Mouse (Mus musculus): ENCODE data around the gene Tgfbr3. TPM values are rescaled to one million over a fixed set of nuclear protein-coding genes. Genes with fewer than 3 reads are reported as not detected.

Gene Tgfbr3
- polyA plus RNA-seq, 1 experiment from 2014 or later, result 7.1 TPM

- WGBS (ENCODE audit: insufficient replicate concordance), result 85% methylated on average over 7 of the region's 7 CpGs
- Histone ChIP-seq H3K27me3 (no peaks in the 10 kb centered on the region), H3K4me1 (replicated peaks) (peaks cover 44% of the 10 kb centered on the region), H3K4me3 (replicated peaks) (no peak overlapping the region), H3K4me2 (no peak overlapping the region), H3K27ac (no peak overlapping the region), H3K9me3 (replicated peaks) (no peaks in the 10 kb centered on the region), H3K36me3 (no peaks in the 10 kb centered on the region), H3K9ac (no peak overlapping the region)
- no peak for DNase-seq
- no peak for ATAC-seq (ENCODE audit: low read depth)
Measured at GRCm38 (mm10) chr5:107182721-107183120, 106.7 kb downstream of the Tgfbr3 start.

GRCm38 (mm10) chr5:107181820-107182219, 107.6 kb downstream of the Tgfbr3 start:
- Histone ChIP-seq H3K4me3 (replicated peaks) (no peak overlapping the region), H3K4me1 (replicated peaks) (peaks cover 50% of the 10 kb centered on the region), H3K9ac (no peak overlapping the region), H3K9me3 (replicated peaks) (no peaks in the 10 kb centered on the region), H3K27ac (no peak overlapping the region), H3K36me3 (no peaks in the 10 kb centered on the region), H3K4me2 (no peak overlapping the region), H3K27me3 (no peaks in the 10 kb centered on the region)
- ATAC-seq (ENCODE audit: low read depth) (peak; percentile 74), DNase-seq (peak; percentile 9)
- 37% methylated on average over 4 of the region's 4 CpGs for WGBS (ENCODE audit: insufficient replicate concordance)

- 69% methylated on average over 5 of the region's 5 CpGs for WGBS (ENCODE audit: insufficient replicate concordance)
- no peak for DNase-seq
Measured at GRCm38 (mm10) chr5:107179194-107179593, 110.2 kb downstream of the Tgfbr3 start.

GRCm38 (mm10) chr5:107177791-107178190, 111.6 kb downstream of the Tgfbr3 start:
- Histone ChIP-seq H3K4me2 (no peak overlapping the region), H3K4me3 (replicated peaks) (no peak overlapping the region), H3K4me1 (replicated peaks) (peaks cover 46% of the 10 kb centered on the region), H3K27me3 (no peaks in the 10 kb centered on the region), H3K36me3 (no peaks in the 10 kb centered on the region), H3K9me3 (replicated peaks) (no peaks in the 10 kb centered on the region), H3K9ac (no peak overlapping the region), H3K27ac (no peak overlapping the region)
- DNase-seq (peak; percentile 15), ATAC-seq (ENCODE audit: low read depth) (peak; percentile 43; the same call in 1 of the 2 replicates)
- 15% methylated on average over 6 of the region's 6 CpGs for WGBS (ENCODE audit: insufficient replicate concordance)

More at GRCm38 (mm10) chr5:107179194-107179593, 110.2 kb downstream of the Tgfbr3 start:
- no peaks in the 10 kb centered on the region for H3K27me3 ChIP-seq
- no peaks in the 10 kb centered on the region for H3K9me3 ChIP-seq (replicated peaks)
- H3K4me2 ChIP-seq, result no peak overlapping the region
- H3K4me1 ChIP-seq (replicated peaks), result peaks cover 44% of the 10 kb centered on the region
- ATAC-seq (ENCODE audit: low read depth), result no peak
- no peak overlapping the region for H3K4me3 ChIP-seq (replicated peaks)
- no peak overlapping the region for H3K9ac ChIP-seq
- no peaks in the 10 kb centered on the region for H3K36me3 ChIP-seq
- no peak overlapping the region for H3K27ac ChIP-seq

- Histone ChIP-seq H3K36me3 (no peaks in the 10 kb centered on the region), H3K9me3 (replicated peaks) (no peaks in the 10 kb centered on the region), H3K4me2 (no peak overlapping the region), H3K4me3 (replicated peaks) (no peak overlapping the region), H3K27me3 (no peaks in the 10 kb centered on the region), H3K4me1 (replicated peaks) (peaks cover 45% of the 10 kb centered on the region), H3K27ac (no peak overlapping the region), H3K9ac (no peak overlapping the region)
- no peak for ATAC-seq (ENCODE audit: low read depth)
- WGBS (ENCODE audit: insufficient replicate concordance), result 70% methylated on average over 2 of the region's 2 CpGs
- no peak for DNase-seq
Measured at GRCm38 (mm10) chr5:107177248-107177647, 112.2 kb downstream of the Tgfbr3 start.

- ATAC-seq (ENCODE audit: low read depth) (no peak), DNase-seq (no peak)
- H3K4me1 ChIP-seq (replicated peaks), result peaks cover 40% of the 10 kb centered on the region
- no peak overlapping the region for H3K9ac ChIP-seq
- 76% methylated on average over 4 of the region's 4 CpGs for whole genome bisulfite sequencing (ENCODE audit: insufficient replicate concordance)
- no peaks in the 10 kb centered on the region for H3K36me3 ChIP-seq
- no peaks in the 10 kb centered on the region for H3K9me3 ChIP-seq (replicated peaks)
- no peak overlapping the region for H3K27ac ChIP-seq
- H3K4me3 ChIP-seq (replicated peaks), result no peak overlapping the region
- H3K4me2 ChIP-seq, result no peak overlapping the region
- no peaks in the 10 kb centered on the region for H3K27me3 ChIP-seq
Measured at GRCm38 (mm10) chr5:107176796-107177195, 112.6 kb downstream of the Tgfbr3 start.

- Histone ChIP-seq H3K4me1 (replicated peaks) (peaks cover 34% of the 10 kb centered on the region), H3K27me3 (no peaks in the 10 kb centered on the region), H3K27ac (no peak overlapping the region), H3K4me2 (no peak overlapping the region), H3K9me3 (replicated peaks) (no peaks in the 10 kb centered on the region), H3K9ac (no peak overlapping the region), H3K4me3 (replicated peaks) (no peak overlapping the region), H3K36me3 (no peaks in the 10 kb centered on the region)
- no peak for DNase-seq
- 79% methylated on average over 4 of the region's 4 CpGs for WGBS (ENCODE audit: insufficient replicate concordance)
- ATAC-seq (ENCODE audit: low read depth), result no peak
Measured at GRCm38 (mm10) chr5:107176196-107176595, 113.2 kb downstream of the Tgfbr3 start.

GRCm38 (mm10) chr5:107174188-107174587, 115.2 kb downstream of the Tgfbr3 start:
- no peaks in the 10 kb centered on the region for H3K27me3 ChIP-seq
- H3K36me3 ChIP-seq, result no peaks in the 10 kb centered on the region
- H3K9ac ChIP-seq, result no peak overlapping the region
- H3K9me3 ChIP-seq (replicated peaks), result no peaks in the 10 kb centered on the region
- H3K4me1 ChIP-seq (replicated peaks), result peaks cover 27% of the 10 kb centered on the region
- DNase-seq, result no peak
- ATAC-seq (ENCODE audit: low read depth), result no peak
- no peak overlapping the region for H3K4me3 ChIP-seq (replicated peaks)
- no peak overlapping the region for H3K4me2 ChIP-seq
- H3K27ac ChIP-seq, result no peak overlapping the region

GRCm38 (mm10) chr5:107173483-107173882, 115.9 kb downstream of the Tgfbr3 start:
- WGBS (ENCODE audit: insufficient replicate concordance), result 54% methylated on average over 2 of the region's 2 CpGs
- no peaks in the 10 kb centered on the region for H3K9me3 ChIP-seq (replicated peaks)
- H3K4me2 ChIP-seq, result no peak overlapping the region
- H3K27ac ChIP-seq, result no peak overlapping the region
- no peak overlapping the region for H3K4me3 ChIP-seq (replicated peaks)
- H3K36me3 ChIP-seq, result no peaks in the 10 kb centered on the region
- no peak overlapping the region for H3K9ac ChIP-seq
- H3K4me1 ChIP-seq (replicated peaks), result peaks cover 26% of the 10 kb centered on the region
- no peaks in the 10 kb centered on the region for H3K27me3 ChIP-seq
- ATAC-seq (ENCODE audit: low read depth) (peak; percentile 81), DNase-seq (no peak)

DNA sequence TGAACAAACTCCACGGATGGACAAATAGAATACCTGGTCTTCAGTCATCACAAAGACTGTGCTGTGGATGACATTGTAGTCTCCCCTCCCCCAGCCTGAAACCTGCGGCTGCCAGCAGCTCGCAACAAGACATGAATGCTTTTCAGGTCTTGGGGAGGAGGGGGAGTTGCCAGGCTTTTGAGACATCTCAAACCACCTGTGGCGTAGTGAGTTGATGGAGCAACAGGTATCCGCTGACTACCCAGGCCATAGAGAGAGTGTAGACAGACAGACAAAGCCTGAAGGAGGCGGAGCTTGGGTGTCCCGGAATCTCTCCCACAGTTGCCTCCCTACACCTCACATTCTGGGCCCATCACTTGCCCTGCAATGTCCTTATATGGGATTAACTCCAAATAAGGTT, 117.6 kb downstream of the Tgfbr3 start:
- H3K27ac ChIP-seq, result no peak overlapping the region
- ATAC-seq (ENCODE audit: low read depth) (no peak), DNase-seq (no peak)
- H3K4me3 ChIP-seq (replicated peaks), result no peak overlapping the region
- no peaks in the 10 kb centered on the region for H3K36me3 ChIP-seq
- H3K27me3 ChIP-seq, result no peaks in the 10 kb centered on the region
- H3K9me3 ChIP-seq (replicated peaks), result no peaks in the 10 kb centered on the region
- WGBS (ENCODE audit: insufficient replicate concordance), result 75% methylated on average over 7 of the region's 7 CpGs
- H3K4me2 ChIP-seq, result no peak overlapping the region
- H3K4me1 ChIP-seq (replicated peaks), result peaks cover 25% of the 10 kb centered on the region
- no peak overlapping the region for H3K9ac ChIP-seq

DNA sequence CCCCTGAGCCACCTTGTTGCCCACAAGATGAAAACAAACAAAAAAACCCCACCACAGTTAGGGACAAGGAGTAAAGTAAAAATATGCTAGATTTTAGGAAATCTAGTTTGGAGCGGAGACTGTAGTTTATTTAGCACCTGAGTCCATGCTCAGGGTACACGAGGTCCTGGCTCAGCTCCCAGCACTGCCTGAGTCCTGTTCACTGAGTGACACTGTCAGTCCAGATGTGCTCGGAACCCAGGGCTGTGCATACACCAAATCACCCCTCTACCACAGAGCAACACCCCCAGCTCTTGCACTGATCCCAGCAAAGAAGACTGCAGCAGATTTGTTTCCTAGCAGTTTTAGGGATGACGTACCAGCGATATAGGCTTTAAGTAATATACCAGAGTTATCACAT, 119.6 kb downstream of the Tgfbr3 start:
- no peaks in the 10 kb centered on the region for H3K36me3 ChIP-seq
- peaks cover 38% of the 10 kb centered on the region for H3K4me1 ChIP-seq (replicated peaks)
- no peak overlapping the region for H3K9ac ChIP-seq
- DNase-seq, result no peak
- H3K27me3 ChIP-seq, result no peaks in the 10 kb centered on the region
- H3K4me3 ChIP-seq (replicated peaks), result no peak overlapping the region
- H3K9me3 ChIP-seq (replicated peaks), result no peaks in the 10 kb centered on the region
- H3K27ac ChIP-seq, result no peak overlapping the region
- no peak overlapping the region for H3K4me2 ChIP-seq
- no peak for ATAC-seq (ENCODE audit: low read depth)
- 74% methylated on average over 5 of the region's 5 CpGs for WGBS (ENCODE audit: insufficient replicate concordance)

DNA sequence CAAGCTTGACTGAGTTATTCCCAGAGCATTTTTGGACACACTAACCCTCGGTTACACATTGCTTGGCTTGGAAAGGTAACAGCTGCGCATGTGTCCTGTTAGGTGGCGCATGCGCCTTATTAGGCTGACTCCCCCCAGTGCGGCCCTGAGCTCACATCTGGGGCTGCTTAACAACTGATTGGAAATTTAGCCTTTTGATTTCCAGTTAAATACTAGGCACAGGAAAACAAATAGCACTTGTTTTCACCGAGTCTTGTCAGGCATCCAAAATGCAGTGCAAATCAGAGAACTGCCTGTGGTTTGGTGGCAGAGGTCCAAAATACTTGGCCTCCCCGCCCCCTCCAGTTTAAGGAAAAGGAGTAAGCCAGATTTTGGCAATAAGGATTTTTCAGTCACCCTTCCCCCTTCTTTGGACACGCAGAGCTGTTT, 121.5 kb downstream of the Tgfbr3 start:
- Histone ChIP-seq H3K27ac (no peak overlapping the region), H3K4me3 (replicated peaks) (no peak overlapping the region), H3K36me3 (no peaks in the 10 kb centered on the region), H3K27me3 (no peaks in the 10 kb centered on the region), H3K4me1 (replicated peaks) (peaks cover 29% of the 10 kb centered on the region), H3K9me3 (replicated peaks) (no peaks in the 10 kb centered on the region), H3K4me2 (no peak overlapping the region), H3K9ac (no peak overlapping the region)
- DNase-seq, result no peak
- no peak for ATAC-seq (ENCODE audit: low read depth)
- WGBS (ENCODE audit: insufficient replicate concordance), result 68% methylated on average over 8 of the region's 8 CpGs

Data from liver, embryonic 13.5 days (tissue).